Mouse (Mus musculus) kidney, adult 9 months (tissue): ENCODE measurements around the gene Fcgr1.
"Not testable (repeated sequence)": the region's sequence is repeated elsewhere in the genome, so short reads cannot be mapped to it uniquely, and the experiment has no call there.

Experiments used
- DNase-seq: peaks from one replicate; pipeline ENCODE4 v3.0.0; 2022

Fcgr1 gene

DNA sequence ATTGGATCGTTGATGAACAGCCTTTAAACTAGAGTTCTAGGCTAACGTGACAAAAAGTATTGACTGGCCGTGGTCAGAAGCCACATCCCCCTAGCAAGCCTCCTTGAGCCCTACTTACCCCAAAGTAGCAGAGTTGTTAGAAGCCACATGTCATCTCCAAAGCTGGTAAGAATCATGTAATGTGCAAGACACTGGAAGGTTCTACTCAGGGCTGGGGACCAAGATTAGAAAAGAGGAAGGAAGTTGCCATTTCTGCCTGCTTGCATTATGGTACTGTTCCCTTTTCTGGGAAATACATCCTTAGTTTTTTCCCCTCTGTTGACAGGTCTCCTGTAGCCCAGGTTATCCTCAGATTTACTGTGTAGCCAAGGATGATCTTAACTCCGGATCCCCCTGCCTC, at the start of gene Fcgr1:
Gene Fcgr1, minus strand, starts transcription at position 183 of the 400 bp plus-strand sequence.
- DNase-seq = no peak

GRCm38 (mm10) chr3:96342652-96343051, 48.9 kb upstream of the Fcgr1 start:
- not testable (repeated sequence) for DNase-seq

DNA sequence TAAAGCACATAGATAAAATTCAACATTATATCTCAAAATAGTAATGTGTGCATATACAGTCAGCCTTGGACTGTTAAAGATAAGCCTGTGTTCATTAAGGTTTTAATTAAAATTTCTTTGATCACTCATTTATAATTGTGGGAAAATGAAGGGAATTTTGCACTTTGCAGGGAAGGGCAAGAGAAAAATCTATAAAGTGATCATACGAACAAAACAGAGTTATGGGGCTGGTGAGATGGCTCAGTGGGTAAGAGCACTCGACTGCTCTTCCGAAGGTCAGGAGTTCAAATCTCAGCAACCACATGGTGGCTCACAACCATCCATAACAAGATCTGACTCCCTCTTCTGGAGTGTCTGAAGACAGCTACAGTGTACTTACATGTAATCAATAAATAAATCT, 48.3 kb upstream of the Fcgr1 start:
- not testable (repeated sequence) for DNase-seq

DNA sequence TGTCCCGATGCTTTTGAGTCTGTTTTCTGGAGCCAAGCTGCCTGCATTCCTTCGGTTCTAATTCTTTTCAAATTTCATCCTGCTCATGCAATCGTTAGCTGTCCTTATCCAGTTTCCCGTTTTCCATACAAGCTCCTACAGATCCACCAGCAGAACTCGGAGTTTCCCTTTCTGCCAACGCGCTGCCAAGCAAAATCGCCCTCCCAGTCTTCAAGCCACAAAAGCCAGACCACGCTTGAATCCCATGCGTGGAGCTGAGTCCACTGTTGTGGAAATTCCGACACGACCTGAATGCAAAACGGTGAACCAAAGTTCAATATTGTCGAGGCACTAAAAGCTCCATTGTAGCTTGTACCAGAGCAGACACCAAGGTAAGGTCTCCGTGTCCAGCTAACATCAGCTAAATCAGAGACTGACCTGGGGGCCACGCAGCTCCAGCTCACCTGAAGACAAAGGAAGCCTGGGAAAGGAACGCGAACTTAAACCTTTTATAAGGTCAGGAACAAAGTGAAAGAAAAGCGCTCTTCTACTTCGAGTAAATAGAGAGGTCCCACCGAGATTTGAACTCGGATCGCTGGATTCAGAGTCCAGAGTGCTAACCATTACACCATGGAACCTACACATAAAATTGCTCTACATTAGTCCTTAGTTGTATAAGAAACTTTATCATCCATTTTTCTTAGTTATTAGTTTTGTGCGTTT, 47.0 kb upstream of the Fcgr1 start:
- no peak for DNase-seq

GRCm38 (mm10) chr3:96338849-96339480, 45.2 kb upstream of the Fcgr1 start:
- no peak for DNase-seq

DNA sequence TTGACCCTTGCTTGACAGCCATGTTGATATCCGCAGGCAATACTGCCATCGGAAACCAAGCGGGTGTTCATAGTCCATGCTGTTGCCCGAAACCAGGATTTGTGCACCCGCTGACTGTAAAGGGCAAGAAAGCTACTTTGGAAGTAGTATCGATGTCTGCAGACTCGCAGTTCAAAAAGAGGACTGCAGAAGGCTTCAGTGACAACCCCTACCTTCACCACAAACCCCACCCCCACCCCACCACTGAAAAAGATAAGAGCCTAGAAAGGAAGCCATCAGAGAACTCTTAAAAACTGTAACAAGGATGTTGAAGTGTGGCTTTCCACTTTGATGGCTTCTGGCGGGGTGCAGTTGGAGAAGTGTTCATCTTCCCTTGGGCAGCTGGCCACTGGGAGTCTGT, 44.3 kb upstream of the Fcgr1 start:
- no peak for DNase-seq

- no peak for DNase-seq
Observed at GRCm38 (mm10) chr3:96337269-96337668, 43.5 kb upstream of the Fcgr1 start.

GRCm38 (mm10) chr3:96336636-96337035, 42.9 kb upstream of the Fcgr1 start:
- DNase-seq = no peak

GRCm38 (mm10) chr3:96335591-96335990, 41.8 kb upstream of the Fcgr1 start:
- no peak for DNase-seq

DNA sequence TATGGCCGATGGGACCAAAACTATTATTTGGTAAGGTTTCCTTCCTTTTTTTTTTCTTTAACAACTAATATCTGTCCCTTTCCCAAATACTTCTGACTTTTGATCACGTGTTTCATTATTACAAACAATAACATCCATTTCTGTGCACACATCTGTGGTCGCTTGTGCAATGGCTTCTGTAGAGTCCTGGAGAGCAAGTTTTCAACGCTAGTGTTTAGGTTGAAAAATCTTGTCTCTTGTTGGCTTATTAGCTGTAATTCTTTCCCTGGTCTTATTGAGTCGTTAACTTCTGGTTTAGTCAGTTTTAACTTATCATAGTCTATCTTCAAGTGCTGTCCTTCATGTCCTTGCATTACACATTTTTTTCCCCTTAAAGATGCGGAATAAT, 41.4 kb upstream of the Fcgr1 start:
- no peak for DNase-seq

DNA sequence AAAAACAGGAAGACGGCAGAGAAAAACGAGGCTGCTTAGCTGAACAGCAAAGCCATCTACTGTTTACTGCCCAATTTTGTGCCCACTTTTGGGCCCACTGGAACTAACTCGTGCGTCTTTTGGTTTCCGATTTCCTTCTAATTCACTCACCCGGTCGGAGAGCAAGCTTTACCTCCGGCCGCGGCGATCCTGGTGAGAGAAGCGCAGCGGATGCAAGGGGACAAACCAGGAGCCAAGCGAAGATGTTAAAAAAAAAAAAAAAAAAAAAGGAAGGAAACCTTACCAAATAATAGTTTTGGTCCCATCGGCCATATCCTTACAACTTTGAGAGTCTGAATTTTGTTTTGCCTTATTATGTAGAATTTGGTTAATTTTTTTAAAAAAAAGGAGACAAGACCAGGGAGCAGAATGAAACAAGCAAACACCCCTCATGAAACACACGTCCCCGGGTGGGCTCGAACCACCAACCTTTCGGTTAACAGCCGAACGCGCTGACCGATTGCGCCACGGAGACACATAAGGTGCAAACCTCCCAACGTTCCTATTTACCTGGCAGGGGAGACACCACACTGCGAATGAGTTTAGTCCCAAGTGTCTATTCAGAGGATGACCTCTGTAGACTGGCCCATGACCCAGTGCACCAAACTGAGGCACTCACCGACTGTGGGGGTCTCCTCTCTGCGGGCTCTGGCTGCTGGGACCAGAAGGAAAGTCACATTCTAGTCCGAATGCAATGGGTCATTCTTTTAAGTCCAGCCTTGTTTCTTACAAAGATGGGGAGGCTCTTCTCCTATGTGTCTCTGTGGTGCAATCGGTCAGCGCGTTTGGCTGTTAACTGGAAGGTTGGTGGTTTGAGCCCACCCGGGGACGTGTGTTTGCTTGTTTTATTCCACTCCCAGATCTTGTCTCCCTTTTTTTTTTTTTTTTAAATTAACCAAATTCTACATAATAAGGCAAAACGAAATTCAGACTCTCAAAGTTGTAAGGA, 40.7 kb upstream of the Fcgr1 start:
- no peak for DNase-seq

DNA sequence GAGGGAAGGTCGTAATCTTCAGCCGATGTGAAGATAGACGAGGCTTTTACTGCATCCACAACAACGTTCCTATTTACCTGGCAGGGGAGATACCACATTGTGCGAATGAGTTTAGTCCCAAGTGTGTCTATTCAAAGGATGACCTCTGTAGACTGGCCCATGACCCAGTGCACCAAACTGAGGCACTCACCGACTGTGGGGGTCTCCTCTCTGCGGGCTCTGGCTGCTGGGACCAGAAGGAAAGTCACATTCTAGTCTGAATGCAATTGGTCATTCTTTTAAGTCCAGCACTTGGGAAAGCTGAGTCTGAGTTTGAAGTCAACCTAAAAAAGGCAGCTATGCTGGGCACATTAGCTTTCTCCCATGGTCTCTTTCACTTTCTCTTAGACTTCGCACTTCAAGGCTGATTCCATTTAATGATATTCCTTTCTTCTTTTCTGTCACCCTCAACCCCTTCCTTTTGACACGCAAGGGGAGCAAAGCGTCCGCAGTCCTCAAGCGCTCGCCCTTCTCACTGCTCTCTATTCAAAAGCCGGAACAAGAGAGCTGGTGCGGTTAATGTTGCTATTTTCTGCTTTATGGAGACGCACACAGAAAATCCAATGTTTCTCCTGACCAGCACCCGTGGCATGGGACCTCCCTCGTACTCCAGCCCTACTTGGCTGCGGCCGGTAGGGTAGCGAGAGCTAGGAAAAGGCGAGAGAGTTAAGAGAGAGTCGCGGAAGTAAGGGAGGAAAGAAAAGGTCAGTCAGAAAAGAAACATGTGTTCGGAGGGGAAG, 39.8 kb upstream of the Fcgr1 start:
- peak; percentile 11 for DNase-seq

DNA sequence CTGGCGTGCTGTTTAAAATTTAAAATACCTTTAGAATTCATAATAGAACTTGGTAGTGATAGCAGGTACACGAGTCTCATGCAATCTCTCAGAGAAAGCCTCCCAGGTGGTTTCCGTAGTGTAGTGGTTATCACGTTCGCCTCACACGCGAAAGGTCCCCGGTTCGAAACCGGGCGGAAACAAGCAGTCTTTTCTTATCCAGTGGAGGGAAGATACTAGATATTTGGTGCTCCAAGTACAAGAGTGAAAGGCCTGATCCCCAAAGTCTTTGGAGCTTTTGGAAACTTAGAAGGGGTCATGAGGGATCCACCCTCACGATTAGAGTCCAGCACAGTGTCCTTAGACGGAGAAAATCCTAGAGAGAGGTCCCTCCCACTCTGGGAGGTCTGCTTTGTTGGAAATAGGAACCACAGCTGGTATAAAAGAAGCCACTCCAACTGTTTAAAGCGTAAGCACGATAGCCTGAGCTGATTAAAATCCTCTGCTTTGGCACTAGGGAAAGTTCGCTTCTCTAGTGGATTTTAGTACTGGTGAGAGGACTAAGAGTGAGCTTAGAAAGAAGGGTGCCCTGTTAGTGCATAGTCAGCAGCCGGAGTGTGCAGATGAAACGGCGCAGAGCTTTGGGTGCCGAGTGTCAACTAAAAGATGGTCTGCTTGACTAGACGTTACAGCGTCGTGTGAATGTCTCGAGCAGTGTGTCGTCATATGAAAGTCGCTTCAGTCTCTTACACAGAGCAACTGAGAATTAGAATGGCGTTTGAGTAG, 39.0 kb upstream of the Fcgr1 start:
- DNase-seq = no peak

DNA sequence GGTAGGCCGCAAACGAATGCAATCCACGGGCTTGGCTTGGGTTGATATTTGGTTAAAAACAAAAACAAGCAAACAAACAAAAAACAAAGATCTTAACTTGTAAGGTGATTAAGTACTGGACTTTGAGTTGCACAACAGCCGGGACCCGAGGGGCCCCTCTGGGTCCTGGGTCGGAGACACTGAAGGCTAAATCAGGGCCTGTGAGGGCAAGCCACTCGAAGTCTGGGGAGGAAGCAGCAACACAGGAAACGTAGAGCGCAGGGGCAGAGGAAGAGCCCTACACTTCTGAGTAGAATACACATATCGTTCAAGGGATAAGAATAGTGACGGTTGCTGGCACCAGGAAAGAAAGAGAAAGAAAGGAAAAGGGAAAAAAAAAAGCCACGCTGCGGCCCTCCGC, 38.2 kb upstream of the Fcgr1 start:
- no peak for DNase-seq

DNA sequence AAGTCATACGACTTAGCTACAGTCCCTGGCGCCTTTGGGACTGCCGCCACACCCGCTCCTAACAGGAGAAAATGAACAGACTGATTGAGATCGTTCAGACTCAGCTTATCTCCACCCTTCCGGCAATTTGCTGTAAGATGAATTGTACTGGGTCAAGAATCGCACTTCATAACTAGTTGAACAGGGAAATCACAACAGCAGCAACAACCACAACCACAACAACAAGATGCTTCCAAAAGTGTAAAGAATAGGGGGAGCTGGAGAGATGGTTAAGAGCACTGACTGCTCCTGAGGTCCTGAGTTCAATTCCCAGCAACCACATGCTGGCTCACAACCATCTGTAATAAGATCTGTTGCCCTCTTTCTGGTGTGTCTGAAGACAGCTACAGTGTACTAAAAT, 37.7 kb upstream of the Fcgr1 start:
- DNase-seq = no peak

- DNase-seq = no peak
Observed at GRCm38 (mm10) chr3:96330603-96331002, 36.8 kb upstream of the Fcgr1 start.

- no peak for DNase-seq
Observed at GRCm38 (mm10) chr3:96330181-96330580, 36.4 kb upstream of the Fcgr1 start.

GRCm38 (mm10) chr3:96328730-96329387, 35.1 kb upstream of the Fcgr1 start:
- no peak for DNase-seq

DNA sequence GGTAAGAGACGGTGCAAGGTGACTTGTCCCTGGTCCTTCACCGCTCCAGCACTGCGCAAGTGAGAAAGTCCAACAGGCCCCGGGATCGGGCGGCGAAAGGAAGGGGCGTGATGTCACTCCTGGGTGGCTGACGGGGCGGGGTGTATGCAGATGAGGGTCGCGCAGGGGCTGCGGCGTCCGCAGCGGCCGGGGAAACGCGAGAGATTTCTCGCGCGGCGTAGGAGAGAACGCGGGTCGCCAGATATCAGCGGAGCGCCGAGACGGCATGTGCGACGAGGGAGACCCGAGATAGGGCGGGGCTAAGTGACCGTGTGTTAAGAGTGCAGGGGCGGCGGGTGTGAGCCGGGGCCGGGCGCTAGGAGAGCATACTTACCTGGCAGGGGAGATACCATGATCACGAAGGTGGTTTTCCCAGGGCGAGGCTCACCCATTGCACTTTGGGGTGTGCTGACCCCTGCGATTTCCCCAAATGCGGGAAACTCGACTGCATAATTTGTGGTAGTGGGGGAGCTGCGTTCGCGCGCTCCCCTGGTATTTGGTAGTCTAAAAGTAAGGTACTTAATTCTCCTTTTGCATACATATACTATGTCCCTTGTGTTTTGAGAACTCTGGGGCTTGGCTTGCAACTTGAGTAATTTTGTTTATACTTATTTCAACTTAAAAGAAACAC, 34.4 kb upstream of the Fcgr1 start:
- not testable (repeated sequence) for DNase-seq

- DNase-seq = no peak
Observed at GRCm38 (mm10) chr3:96327647-96328046, 33.9 kb upstream of the Fcgr1 start.

- DNase-seq = peak; percentile 32
Observed at GRCm38 (mm10) chr3:96327131-96327530, 33.4 kb upstream of the Fcgr1 start.
